Comparison of ENCODE assay signal across 12 mouse cellular contexts in the genomic region with DNA sequence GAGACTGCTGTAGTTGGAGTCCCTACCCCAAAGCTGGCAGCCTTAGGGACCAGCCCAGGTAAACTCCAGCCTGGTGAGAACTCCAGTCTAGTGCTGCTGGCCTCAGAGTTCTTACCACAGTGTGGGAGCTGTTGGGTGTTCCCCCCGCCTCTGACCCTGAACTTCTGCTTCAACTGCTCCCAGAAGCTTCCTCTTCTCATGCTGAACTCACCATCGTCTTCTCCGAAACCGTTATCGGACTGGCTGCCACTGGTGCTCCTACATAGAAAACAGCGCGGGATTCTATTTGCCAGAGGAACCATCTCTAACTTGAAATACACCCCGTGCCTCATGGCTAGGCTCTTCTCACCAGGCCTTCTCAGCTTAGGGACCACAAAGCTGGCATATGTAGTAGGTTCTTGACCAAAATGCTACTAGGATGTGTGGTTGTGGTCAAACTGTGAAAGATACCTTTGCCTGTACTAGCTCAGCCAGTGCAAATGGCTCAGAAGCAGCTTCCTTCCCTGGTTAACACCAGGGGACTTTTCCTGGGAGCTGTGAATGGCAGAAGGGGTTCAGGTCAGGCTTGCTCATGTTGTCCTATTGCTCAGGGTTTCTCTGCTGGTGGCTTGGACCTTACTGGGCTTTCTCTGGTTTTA. TPM values are rescaled to one million over a fixed set of nuclear protein-coding genes. Genes with fewer than 3 reads are reported as not detected.
DNase-seq lines count a peak whose midpoint lies in the region; ATAC-seq and TF ChIP-seq lines count a peak whose summit lies in the region.
"Had no signal": no experiment of that assay in that cellular context is flagged by ENCODE, and none has a peak within 500 bp of the region (broad histone marks: within the 10 kb centered on the region; RNA-seq: fewer than 3 reads in every experiment).

No protein-coding gene starts in this region.

- peaks cover 84% of the 10 kb centered on the region for H3K4me1 ChIP-seq in heart, embryonic 15.5 days (replicated peaks)
- H3K4me1 ChIP-seq in heart, embryonic 10.5 days: peaks cover 90% of the 10 kb centered on the region
- H3K4me1 ChIP-seq in E14TG2a.4 (replicated peaks; ENCODE audit: low read depth, low read length): peaks cover 98% of the 10 kb centered on the region
- H3K4me1 ChIP-seq in megakaryocyte, embryonic 14.5 days: peaks cover 100% of the 10 kb centered on the region
- H3K4me1 ChIP-seq in midbrain, embryonic 14.5 days (ENCODE audit: control insufficient read depth, insufficient read depth, low read length): peaks cover 1% of the 10 kb centered on the region; the same call in 1 of the 2 replicates
- peaks cover 30% of the 10 kb centered on the region; the same call in 1 of the 2 replicates for H3K4me1 ChIP-seq in kidney, embryonic 14.5 days (ENCODE audit: control insufficient read depth, insufficient read depth, low read length)

- H3K27ac ChIP-seq in heart, embryonic 15.5 days: peak overlapping the region; percentile 46; the same call in 1 of the 2 replicates
- no peak overlapping the region for H3K27ac ChIP-seq in heart, embryonic 10.5 days
- no peak overlapping the region for H3K27ac ChIP-seq in midbrain, embryonic 14.5 days (replicated peaks; ENCODE audit: low read depth, low read length)
- no peak overlapping the region for H3K27ac ChIP-seq in kidney, embryonic 14.5 days (ENCODE audit: low read depth, low read length)
- H3K27ac ChIP-seq: midbrain, embryonic 10.5 days had no signal

- no peak overlapping the region for H3K9ac ChIP-seq in heart, embryonic 15.5 days
- no peak overlapping the region for H3K9ac ChIP-seq in midbrain, embryonic 14.5 days (replicated peaks; ENCODE audit: low read length)
- no peak overlapping the region for H3K9ac ChIP-seq in kidney, embryonic 14.5 days (ENCODE audit: low read depth, low read length)
- H3K9ac ChIP-seq: heart, embryonic 12.5 days had no signal

- no peak for DNase-seq in heart, embryonic 10.5 days (ENCODE audit: low spot score)
- no peak for DNase-seq in midbrain, embryonic 14.5 days
- no peak for DNase-seq in ovary, adult 18-20 months (ENCODE audit: low spot score)
- DNase-seq: cerebellum, adult 11-12 months; kidney, adult 8-10 months had no signal

- no peak overlapping the region for H3K4me2 ChIP-seq in heart, embryonic 15.5 days
- no peak overlapping the region for H3K4me2 ChIP-seq in midbrain, embryonic 14.5 days (ENCODE audit: low read length)
- H3K4me2 ChIP-seq in kidney, embryonic 14.5 days (replicated peaks; ENCODE audit: low read depth, low read length): no peak overlapping the region
- H3K4me2 ChIP-seq: heart, embryonic 12.5 days had no signal

- H3K27me3 ChIP-seq in heart, embryonic 15.5 days: no peaks in the 10 kb centered on the region
- no peaks in the 10 kb centered on the region for H3K27me3 ChIP-seq in heart, embryonic 10.5 days (ENCODE audit: insufficient read depth, poor library complexity, severe bottlenecking)
- H3K27me3 ChIP-seq in E14TG2a.4 (ENCODE audit: insufficient read depth, low read length): no peaks in the 10 kb centered on the region
- H3K27me3 ChIP-seq in megakaryocyte, embryonic 14.5 days (replicated peaks): no peaks in the 10 kb centered on the region
- H3K27me3 ChIP-seq in midbrain, embryonic 14.5 days (ENCODE audit: control insufficient read depth, insufficient read depth, low read length): no peaks in the 10 kb centered on the region
- H3K27me3 ChIP-seq in kidney, embryonic 14.5 days (ENCODE audit: control insufficient read depth, insufficient read depth, low read length): no peaks in the 10 kb centered on the region
- H3K27me3 ChIP-seq: heart, embryonic 12.5 days had no signal

- H3K9me3 ChIP-seq in heart, embryonic 15.5 days (replicated peaks): no peaks in the 10 kb centered on the region
- H3K9me3 ChIP-seq in heart, embryonic 10.5 days: no peaks in the 10 kb centered on the region
- H3K9me3 ChIP-seq in E14TG2a.4 (ENCODE audit: low read length): no peaks in the 10 kb centered on the region
- H3K9me3 ChIP-seq in megakaryocyte, embryonic 14.5 days: no peaks in the 10 kb centered on the region
- no peaks in the 10 kb centered on the region for H3K9me3 ChIP-seq in midbrain, embryonic 14.5 days (ENCODE audit: control insufficient read depth, low read length)
- no peaks in the 10 kb centered on the region for H3K9me3 ChIP-seq in kidney, embryonic 14.5 days (ENCODE audit: control insufficient read depth, low read length)
- H3K9me3 ChIP-seq: heart, embryonic 12.5 days; midbrain, embryonic 10.5 days had no signal

- TF ChIP-seq CTCF in E14TG2a.4 (conservative IDR thresholded peaks at IDR 0.05; ENCODE audit: low read length): no peak

- H3K4me3 ChIP-seq in heart, embryonic 15.5 days: no peak overlapping the region
- H3K4me3 ChIP-seq in heart, embryonic 10.5 days: no peak overlapping the region
- H3K4me3 ChIP-seq in E14TG2a.4 (replicated peaks; ENCODE audit: low read length): peak overlapping the region; percentile 68
- H3K4me3 ChIP-seq in megakaryocyte, embryonic 14.5 days (replicated peaks): peak overlapping the region; percentile 85
- no peak overlapping the region for H3K4me3 ChIP-seq in midbrain, embryonic 14.5 days (replicated peaks; ENCODE audit: low read depth, low read length)
- H3K4me3 ChIP-seq in kidney, embryonic 14.5 days (ENCODE audit: low read length): no peak overlapping the region
- H3K4me3 ChIP-seq: heart, embryonic 12.5 days; midbrain, embryonic 10.5 days had no signal

- WGBS in heart, embryonic 15.5 days: 81% methylated on average over 8 of the region's 8 CpGs
- 90% methylated on average over 8 of the region's 8 CpGs for WGBS in heart, embryonic 10.5 days
- WGBS in midbrain, embryonic 14.5 days: 96% methylated on average over 8 of the region's 8 CpGs
- WGBS in kidney, embryonic 14.5 days: 92% methylated on average over 8 of the region's 8 CpGs

- peaks cover 5% of the 10 kb centered on the region; the same call in 1 of the 2 replicates for H3K36me3 ChIP-seq in heart, embryonic 15.5 days
- H3K36me3 ChIP-seq in heart, embryonic 10.5 days: peaks cover 14% of the 10 kb centered on the region
- peaks cover 75% of the 10 kb centered on the region for H3K36me3 ChIP-seq in E14TG2a.4 (ENCODE audit: insufficient read depth, low read length)
- peaks cover 81% of the 10 kb centered on the region for H3K36me3 ChIP-seq in megakaryocyte, embryonic 14.5 days (replicated peaks; ENCODE audit: low read length)
- 0 out of 2 replicates have a peak, but pooled peaks cover 12% of the 10 kb centered on the region for H3K36me3 ChIP-seq in midbrain, embryonic 14.5 days (ENCODE audit: control insufficient read depth, insufficient read depth, low read length)
- H3K36me3 ChIP-seq in kidney, embryonic 14.5 days (ENCODE audit: control insufficient read depth, insufficient read depth, low read length): peaks cover 13% of the 10 kb centered on the region; the same call in 1 of the 2 replicates

- ATAC-seq in heart, embryonic 15.5 days (replicated peaks; ENCODE audit: insufficient number of reproducible peaks, insufficient read depth, low FRiP score, low read depth): no peak
- ATAC-seq in hematopoietic stem cell, adult 5-6 weeks (replicated peaks in 1 of 2; ENCODE audit: insufficient read depth in 1 of 2, low FRiP score in 2 of 2, low TSS enrichment in 1 of 2, low read depth in 1 of 2, poor library complexity in 2 of 2, severe bottlenecking in 2 of 2): peak; percentile 49 to 51
- no peak for ATAC-seq in midbrain, embryonic 14.5 days (ENCODE audit: low FRiP score, low TSS enrichment)
- no peak for ATAC-seq in kidney, embryonic 14.5 days (ENCODE audit: low FRiP score, low TSS enrichment)

RNA-seq across cellular contexts. Expression of a gene that starts 7.1 kb away (rescaled TPM):
- 363 and 375 TPM in 2 replicates for polyA plus RNA-seq in heart, embryonic 15.5 days (2015; fragmentation: Nextera tagmentation; extraction: Ambion mirVana)
- 450 and 452 TPM in 2 replicates for polyA plus RNA-seq in heart, embryonic 10.5 days (2016; fragmentation: Nextera tagmentation; extraction: Ambion mirVana)
- 96.1 and 101 TPM in 2 replicates for total RNA-seq in hematopoietic stem cell, adult 5-6 weeks (2017)
- polyA plus RNA-seq in megakaryocyte, embryonic 14.5 days (2012; ENCODE audit: insufficient read depth, low replicate concordance): 104 and 238 TPM in 2 replicates
- polyA plus RNA-seq in midbrain, embryonic 14.5 days (2014; fragmentation: Nextera tagmentation; extraction: Ambion mirVana): 250 and 281 TPM in 2 replicates
- polyA plus RNA-seq in kidney, embryonic 14.5 days (2014; fragmentation: Nextera tagmentation; extraction: Ambion mirVana): 256 and 319 TPM in 2 replicates

Comparison
In these comparisons a context has a peak if more than half of its experiments do, and no peak if none do; other contexts are left out.
1. ATAC-seq: peak in hematopoietic stem cell, adult 5-6 weeks (2 of 2); none in heart, embryonic 15.5 days (single experiment), midbrain, embryonic 14.5 days (single experiment) and kidney, embryonic 14.5 days (single experiment).
2. H3K4me3 ChIP-seq: peak in E14TG2a.4 (single experiment) and megakaryocyte, embryonic 14.5 days (single experiment); none in heart, embryonic 15.5 days (single experiment), heart, embryonic 10.5 days (single experiment), midbrain, embryonic 14.5 days (single experiment) and kidney, embryonic 14.5 days (single experiment).